Mouse (Mus musculus): ENCODE data around the gene Nectin4.

DNA sequence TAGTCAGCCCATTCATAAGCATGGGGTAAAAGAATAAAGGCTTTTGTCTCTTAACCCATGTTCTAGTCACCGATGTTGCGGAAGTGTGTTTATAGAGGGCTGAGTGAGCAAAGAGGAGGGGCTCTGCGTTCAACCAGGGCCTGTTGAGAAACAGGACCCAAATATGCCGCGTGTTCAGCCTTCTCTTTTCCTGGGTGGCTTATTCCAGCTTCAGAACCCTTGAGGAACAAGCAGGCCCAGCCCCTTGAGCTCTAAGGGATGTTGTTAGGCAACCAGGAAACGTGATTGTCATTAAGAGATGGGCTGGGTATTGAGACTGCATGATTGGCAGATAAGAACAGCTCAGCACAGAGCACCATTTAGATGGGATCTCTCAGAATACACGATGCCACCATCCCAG, 4.0 kb upstream of the Nectin4 start:
- TF ChIP-seq CTCF (IDR thresholded peaks at IDR 0.05; ENCODE audit: extremely low read depth, insufficient read length, insufficient replicate concordance, low read depth, low read length) (no peak), POLR2A (IDR thresholded peaks at IDR 0.05; ENCODE audit: low read depth, low read length) (no peak)
